Mouse (Mus musculus) forebrain, embryonic 11.5 days (tissue): ENCODE measurements around the gene Agpat2. TPM values are rescaled to one million over a fixed set of nuclear protein-coding genes. Genes with fewer than 3 reads are reported as not detected.

Experiments
- ATAC-seq: fragments of 200-750 bp; cut with Nextera tagmentation; replicated peaks from 2 replicates; pipeline ENCODE4 v1.8.0; 2017; ENCODE audit warnings: moderate TSS enrichment; ENCODE audit not compliant: low FRiP score
- DNase-seq: peaks from one replicate; pipeline ENCODE4 v3.0.0-alpha.2; 2017; ENCODE audit warnings: low spot score
- H3K27ac ChIP-seq: fragments of 300-500 bp; sonication (generic); 2 replicates; pipeline ENCODE4 v1.5.1; 2014; ENCODE audit warnings: low read depth, low read length
- H3K27me3 ChIP-seq: fragments of 300-500 bp; sonication (generic); 2 replicates; pipeline ENCODE4 v1.6.1; 2014; ENCODE audit warnings: mild to moderate bottlenecking, low read length, mixed read lengths; ENCODE audit not compliant: control insufficient read depth, insufficient read depth
- H3K36me3 ChIP-seq: fragments of 300-500 bp; sonication (generic); 2 replicates; pipeline ENCODE4 v1.6.1; 2014; ENCODE audit warnings: mild to moderate bottlenecking, low read length, moderate library complexity, mixed read lengths; ENCODE audit not compliant: control insufficient read depth, insufficient read depth
- H3K4me1 ChIP-seq: fragments of 300-500 bp; sonication (generic); replicated peaks from 2 replicates; pipeline ENCODE4 v1.6.1; 2014; ENCODE audit warnings: low read length, mixed read lengths; ENCODE audit not compliant: control insufficient read depth, insufficient read depth
- H3K4me2 ChIP-seq: fragments of 300-500 bp; sonication (generic); 2 replicates; pipeline ENCODE4 v1.6.1; 2014; ENCODE audit warnings: low read depth, mild to moderate bottlenecking, low read length, moderate library complexity, mixed read lengths; ENCODE audit not compliant: severe bottlenecking
- H3K4me3 ChIP-seq: fragments of 300-500 bp; sonication (generic); 2 replicates; pipeline ENCODE4 v1.5.1; 2014; ENCODE audit warnings: low read depth, low read length
- H3K9ac ChIP-seq: fragments of 300-500 bp; sonication (generic); 2 replicates; pipeline ENCODE4 v1.6.1; 2014; ENCODE audit warnings: low read length
- H3K9me3 ChIP-seq: fragments of 300-500 bp; sonication (generic); 2 replicates; pipeline ENCODE4 v1.6.1; 2016; ENCODE audit warnings: low read length, mixed read lengths; ENCODE audit not compliant: control insufficient read depth
- WGBS: fragments of 180-500 bp; shearing (Covaris S2); extraction: QIAGEN DNeasy Blood & Tissue Kit; methylation state at CpG from one replicate; pipeline ENCODE4 v1.1.7; 2014; 5-methylcytosine and 5-hydroxymethylcytosine counted together
- polyA plus RNA-seq: library from polyadenylated mRNA; unstranded; fragments of >200 nt; fragmentation: Nextera tagmentation; extraction: Ambion mirVana; gene quantifications from 2 replicates; pipeline ENCODE4 v1.2.1, GENCODE M21; 2014

Agpat2 gene
- polyA plus RNA-seq, 1 experiment from 2014 or later: 6.0 TPM

DNA sequence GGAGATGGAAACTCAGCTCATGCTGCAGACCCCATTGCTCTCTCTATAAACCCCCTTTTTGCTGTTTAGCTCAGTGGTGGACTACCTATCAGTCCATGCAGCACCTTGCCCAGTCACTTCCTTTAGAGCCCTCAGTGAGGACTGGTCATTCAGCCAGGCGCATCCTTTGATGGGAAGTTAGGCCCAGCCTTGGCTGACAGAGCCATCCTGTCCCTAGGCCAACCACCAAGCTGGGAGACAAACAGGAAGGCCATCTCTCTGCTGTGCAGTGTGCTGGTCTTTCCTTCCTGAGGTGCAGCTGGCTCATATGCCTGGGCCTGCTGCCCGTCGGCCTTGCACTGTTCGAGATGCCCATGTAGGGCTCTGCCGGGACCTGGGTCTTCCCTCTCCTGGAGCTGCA lies 23.5 kb downstream of the Agpat2 start:
- no peak for DNase-seq
- Histone ChIP-seq H3K4me2 (no peak overlapping the region), H3K27me3 (no peaks in the 10 kb centered on the region), H3K4me1 (no peaks in the 10 kb centered on the region), H3K36me3 (no peaks in the 10 kb centered on the region), H3K9ac (no peak overlapping the region), H3K27ac (no peak overlapping the region), H3K4me3 (no peak overlapping the region), H3K9me3 (no peaks in the 10 kb centered on the region)
- no peak for ATAC-seq
- WGBS: 88% methylated on average over 5 of the region's 5 CpGs

DNA sequence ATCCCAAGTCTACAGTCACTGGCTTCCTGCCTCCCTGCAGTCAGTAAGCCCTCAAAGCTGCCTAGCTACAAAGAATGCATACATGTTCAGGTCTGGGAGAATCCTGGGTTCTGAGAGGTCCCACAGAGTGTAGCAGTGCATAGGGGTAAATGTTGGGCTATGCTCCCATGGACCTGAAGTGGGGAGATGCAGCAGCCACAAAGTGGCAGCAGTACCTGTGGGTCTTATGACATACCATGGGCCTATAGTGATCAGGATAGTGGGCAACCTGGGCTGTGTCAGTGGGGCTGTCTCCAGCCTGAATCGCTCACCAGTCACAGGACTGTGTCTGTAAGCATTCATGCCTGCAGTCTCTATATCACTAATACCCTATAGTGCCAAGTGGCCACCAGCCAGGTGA lies 24.5 kb downstream of the Agpat2 start, which contains the start of gene Egfl7:
Egfl7 (plus strand) TSS at position 301 of the 400 bp plus-strand sequence.
- no peaks in the 10 kb centered on the region for H3K36me3 ChIP-seq
- no peak for ATAC-seq
- no peaks in the 10 kb centered on the region; the same call in 1 of the 2 replicates for H3K4me1 ChIP-seq
- WGBS: 100% methylated on average over 1 of the region's 1 CpGs
- no peak within 1 kb of the TSS for H3K27ac ChIP-seq
- no peak within 1 kb of the TSS for H3K9ac ChIP-seq
- no peak within 1 kb of the TSS for H3K4me3 ChIP-seq
- no peak for DNase-seq
- H3K27me3 ChIP-seq: no peaks in the 10 kb centered on the region
- no peaks in the 10 kb centered on the region for H3K9me3 ChIP-seq
- H3K4me2 ChIP-seq: no peak within 1 kb of the TSS

DNA sequence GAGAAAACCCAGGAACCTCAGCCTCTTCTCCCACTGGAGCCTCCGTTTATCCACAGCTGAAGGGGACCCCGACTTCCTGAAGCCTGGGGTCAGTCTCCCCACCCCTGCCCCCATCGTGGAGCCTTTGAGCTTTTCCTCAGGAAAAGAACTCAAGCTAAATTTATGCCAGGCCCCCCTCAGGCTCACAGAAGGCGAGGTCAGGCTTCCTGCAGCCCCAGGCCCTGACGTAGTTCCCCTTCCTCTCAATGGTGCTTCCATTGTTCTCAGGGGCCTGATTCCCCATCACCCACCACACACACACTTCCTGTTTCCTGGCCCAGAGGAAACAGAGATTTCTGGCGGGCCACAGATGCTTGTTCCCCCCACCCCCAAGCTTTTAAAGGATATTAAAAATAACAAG lies 25.8 kb downstream of the Agpat2 start:
- no peak for ATAC-seq
- no peak overlapping the region for H3K4me2 ChIP-seq
- no peaks in the 10 kb centered on the region for H3K27me3 ChIP-seq
- H3K36me3 ChIP-seq: no peaks in the 10 kb centered on the region
- H3K9me3 ChIP-seq: no peaks in the 10 kb centered on the region
- H3K27ac ChIP-seq: no peak overlapping the region
- DNase-seq: no peak
- H3K9ac ChIP-seq: no peak overlapping the region
- H3K4me3 ChIP-seq: no peak overlapping the region
- H3K4me1 ChIP-seq: no peaks in the 10 kb centered on the region; the same call in 1 of the 2 replicates
- 55% methylated on average over 6 of the region's 6 CpGs for WGBS

DNA sequence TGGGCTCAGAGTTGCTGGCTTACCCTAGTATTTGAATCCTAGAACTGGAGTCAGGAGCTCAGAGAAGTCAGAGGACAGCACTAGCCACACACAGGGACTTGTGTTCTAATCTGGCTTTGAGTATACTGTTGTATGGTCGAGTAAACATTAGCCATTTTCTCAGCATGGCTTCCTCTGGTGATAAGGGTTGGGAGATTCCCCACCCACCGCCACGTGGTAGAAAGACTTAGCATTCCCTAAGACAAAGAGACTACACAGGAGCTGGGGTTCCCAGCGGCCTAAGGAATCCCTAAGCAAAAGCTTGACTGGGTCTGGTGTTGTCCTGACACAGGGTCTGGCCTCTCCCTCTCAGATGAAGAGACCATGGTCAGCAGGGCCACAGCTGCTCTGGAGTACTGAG lies 27.8 kb downstream of the Agpat2 start:
- no peaks in the 10 kb centered on the region for H3K36me3 ChIP-seq
- no peak for DNase-seq
- H3K4me1 ChIP-seq: no peaks in the 10 kb centered on the region; the same call in 1 of the 2 replicates
- WGBS: 41% methylated on average over 4 of the region's 4 CpGs
- no peak overlapping the region for H3K4me2 ChIP-seq
- no peak overlapping the region for H3K4me3 ChIP-seq
- H3K9ac ChIP-seq: no peak overlapping the region
- H3K27ac ChIP-seq: no peak overlapping the region
- H3K9me3 ChIP-seq: no peaks in the 10 kb centered on the region
- no peak for ATAC-seq
- no peaks in the 10 kb centered on the region for H3K27me3 ChIP-seq

DNA sequence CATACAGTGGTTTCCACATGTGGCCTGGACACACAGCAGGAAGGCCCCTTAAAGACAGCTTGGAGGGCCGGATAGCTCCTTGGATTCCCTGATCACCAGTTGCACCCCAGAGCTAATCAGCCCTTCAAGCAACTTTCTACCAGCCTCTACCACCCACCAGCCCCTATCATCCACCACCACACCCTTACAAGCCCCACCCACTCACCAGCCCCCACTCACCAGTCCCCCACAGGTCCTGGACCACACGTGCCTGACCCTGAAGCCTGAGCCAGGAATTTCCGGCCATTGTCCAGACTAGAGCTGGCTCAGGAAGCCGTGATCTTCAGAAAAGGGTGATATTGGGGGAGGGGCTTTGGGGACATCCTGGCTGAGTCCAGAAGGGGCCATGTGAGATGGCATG lies 28.4 kb downstream of the Agpat2 start:
- DNase-seq (no peak), ATAC-seq (no peak)
- H3K4me1 ChIP-seq: no peaks in the 10 kb centered on the region; the same call in 1 of the 2 replicates
- no peaks in the 10 kb centered on the region for H3K9me3 ChIP-seq
- WGBS: 68% methylated on average over 4 of the region's 4 CpGs
- H3K9ac ChIP-seq: no peak overlapping the region
- no peak overlapping the region for H3K4me3 ChIP-seq
- no peaks in the 10 kb centered on the region for H3K36me3 ChIP-seq
- H3K4me2 ChIP-seq: no peak overlapping the region
- H3K27ac ChIP-seq: no peak overlapping the region
- H3K27me3 ChIP-seq: no peaks in the 10 kb centered on the region

DNA sequence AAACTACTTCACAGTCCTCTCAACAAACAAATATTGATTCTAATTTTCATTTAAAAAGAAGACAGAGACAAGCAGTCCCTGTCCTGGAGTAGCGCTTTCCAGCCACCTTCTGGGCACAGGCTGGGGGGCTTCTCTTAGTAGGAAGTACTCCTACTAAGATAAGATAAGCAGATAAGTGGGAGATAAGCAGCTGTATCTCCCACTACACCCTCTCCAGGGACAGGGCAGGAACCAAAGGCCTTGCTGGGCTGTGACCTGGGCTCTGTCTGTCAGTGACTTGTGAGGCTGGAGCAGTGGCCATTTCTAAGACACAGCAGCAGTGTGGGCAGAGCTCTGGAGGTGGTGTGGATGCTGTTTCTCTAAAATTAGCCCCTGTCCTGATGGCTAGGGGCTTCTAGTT lies 28.8 kb downstream of the Agpat2 start:
- no peak overlapping the region for H3K27ac ChIP-seq
- H3K9ac ChIP-seq: no peak overlapping the region

DNA sequence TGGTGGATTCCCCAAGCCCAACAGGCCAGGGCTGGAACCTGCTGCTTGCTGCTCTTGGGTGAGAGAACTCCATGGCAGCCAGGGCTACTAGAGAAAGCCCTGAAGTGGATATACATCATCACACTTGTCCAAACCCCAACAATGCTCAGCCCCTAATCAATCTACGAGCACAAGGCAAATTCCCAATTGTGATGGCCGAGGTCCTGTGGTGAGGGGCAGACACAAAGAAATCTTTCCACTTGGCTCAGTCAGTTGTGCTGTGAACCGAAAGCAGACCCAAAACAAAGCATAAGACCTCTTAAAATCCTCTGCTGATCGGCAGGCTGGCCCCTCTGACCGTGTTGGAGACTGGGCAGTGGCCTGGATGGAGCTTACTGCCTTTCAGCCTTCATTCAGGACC lies 29.4 kb downstream of the Agpat2 start:
- Histone ChIP-seq H3K9ac (no peak overlapping the region), H3K27me3 (no peaks in the 10 kb centered on the region), H3K4me2 (no peak overlapping the region), H3K4me3 (no peak overlapping the region), H3K27ac (no peak overlapping the region), H3K36me3 (no peaks in the 10 kb centered on the region), H3K9me3 (no peaks in the 10 kb centered on the region), H3K4me1 (no peaks in the 10 kb centered on the region; the same call in 1 of the 2 replicates)
- no peak for DNase-seq
- ATAC-seq: no peak
- whole genome bisulfite sequencing: 17% methylated on average over 5 of the region's 5 CpGs

More for the DNA sequence above, 28.8 kb downstream of the Agpat2 start:
- Histone ChIP-seq H3K4me3 (no peak overlapping the region), H3K36me3 (no peaks in the 10 kb centered on the region), H3K9me3 (no peaks in the 10 kb centered on the region), H3K27me3 (no peaks in the 10 kb centered on the region), H3K4me2 (no peak overlapping the region), H3K4me1 (no peaks in the 10 kb centered on the region; the same call in 1 of the 2 replicates)
- 88% methylated on average over 1 of the region's 1 CpGs for WGBS
- DNase-seq (no peak), ATAC-seq (no peak)

DNA sequence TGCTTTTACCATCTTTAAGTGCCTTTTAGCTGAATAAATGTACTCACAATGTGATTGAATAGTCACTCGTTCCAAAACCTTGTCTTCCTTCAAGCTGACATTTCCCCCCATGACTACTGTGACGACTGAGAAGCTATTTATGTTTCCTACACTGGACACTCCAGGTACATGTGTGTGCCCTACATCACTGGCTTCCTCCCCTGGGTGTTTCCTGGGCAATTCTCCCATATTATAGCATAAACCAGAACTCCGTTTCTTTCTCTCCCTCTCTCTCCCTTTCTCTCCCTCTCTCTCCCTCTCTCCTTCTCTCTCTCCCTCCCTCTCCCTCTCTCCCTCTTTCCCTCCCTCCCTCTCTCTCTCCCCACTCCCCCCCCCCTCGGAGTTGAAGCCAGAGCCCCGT lies 30.4 kb downstream of the Agpat2 start:
- Histone ChIP-seq H3K27ac (no peak overlapping the region), H3K4me1 (no peaks in the 10 kb centered on the region; the same call in 1 of the 2 replicates)
- DNase-seq: no peak

DNA sequence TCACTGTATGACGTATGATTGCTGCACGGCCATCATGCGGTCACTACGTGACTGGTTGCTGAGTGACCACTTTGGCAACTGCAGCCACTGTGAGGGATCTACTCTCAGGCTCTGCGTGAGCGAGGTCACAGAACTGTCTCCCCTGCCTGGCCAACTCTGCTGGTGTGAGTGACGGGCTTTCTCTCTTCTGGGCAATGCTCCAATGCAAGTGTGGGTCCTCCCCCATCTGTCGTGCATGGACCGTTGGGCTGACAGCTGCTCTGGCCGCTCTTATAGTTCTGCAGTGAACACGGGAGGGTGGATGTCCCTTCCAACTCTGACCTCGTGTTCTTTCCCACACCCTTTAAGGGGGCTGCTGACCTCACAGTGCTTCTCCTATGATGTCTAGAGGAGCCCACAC lies 30.8 kb downstream of the Agpat2 start:
- Histone ChIP-seq H3K36me3 (no peaks in the 10 kb centered on the region), H3K27ac (no peak overlapping the region), H3K4me3 (no peak overlapping the region), H3K27me3 (no peaks in the 10 kb centered on the region), H3K4me2 (no peak overlapping the region), H3K9me3 (no peaks in the 10 kb centered on the region), H3K9ac (no peak overlapping the region), H3K4me1 (no peaks in the 10 kb centered on the region; the same call in 1 of the 2 replicates)
- 82% methylated on average over 12 of the region's 12 CpGs for WGBS
- DNase-seq (no peak), ATAC-seq (no peak)

More for the DNA sequence above, 30.4 kb downstream of the Agpat2 start:
- Histone ChIP-seq H3K4me3 (no peak overlapping the region), H3K4me2 (no peak overlapping the region), H3K36me3 (no peaks in the 10 kb centered on the region), H3K9ac (no peak overlapping the region), H3K9me3 (no peaks in the 10 kb centered on the region), H3K27me3 (no peaks in the 10 kb centered on the region)
- no peak for ATAC-seq
- 41% methylated on average over 5 of the region's 5 CpGs for WGBS
